Mouse (Mus musculus) left cerebral cortex, postnatal 36 days (tissue): Measurements from ENCODE around the gene Sfxn4. TPM values are rescaled to one million over a fixed set of nuclear protein-coding genes. Genes with fewer than 3 reads are reported as not detected.

ENCODE experiments used
- DNase-seq, 2 experiments: peaks; one replicate each; pipeline ENCODE4 v3.0.0; 2021 to 2022; ENCODE audit warnings: low spot score in 2 of 2, mixed read lengths in 1 of 2
- intact Hi-C: fragments of 180-260 bp; cut with DNase I; formaldehyde crosslinking; loops from one replicate; pipeline ENCODE4 v1.15.1; 2025
- total RNA-seq, 2 experiments: library from RNA; stranded (reverse); gene quantifications; 2 replicates each; pipeline ENCODE4 v1.2.3; 2021

Sfxn4 gene
- total RNA-seq: 10 to 100 TPM; 13.6 to 15.0 TPM

DNA sequence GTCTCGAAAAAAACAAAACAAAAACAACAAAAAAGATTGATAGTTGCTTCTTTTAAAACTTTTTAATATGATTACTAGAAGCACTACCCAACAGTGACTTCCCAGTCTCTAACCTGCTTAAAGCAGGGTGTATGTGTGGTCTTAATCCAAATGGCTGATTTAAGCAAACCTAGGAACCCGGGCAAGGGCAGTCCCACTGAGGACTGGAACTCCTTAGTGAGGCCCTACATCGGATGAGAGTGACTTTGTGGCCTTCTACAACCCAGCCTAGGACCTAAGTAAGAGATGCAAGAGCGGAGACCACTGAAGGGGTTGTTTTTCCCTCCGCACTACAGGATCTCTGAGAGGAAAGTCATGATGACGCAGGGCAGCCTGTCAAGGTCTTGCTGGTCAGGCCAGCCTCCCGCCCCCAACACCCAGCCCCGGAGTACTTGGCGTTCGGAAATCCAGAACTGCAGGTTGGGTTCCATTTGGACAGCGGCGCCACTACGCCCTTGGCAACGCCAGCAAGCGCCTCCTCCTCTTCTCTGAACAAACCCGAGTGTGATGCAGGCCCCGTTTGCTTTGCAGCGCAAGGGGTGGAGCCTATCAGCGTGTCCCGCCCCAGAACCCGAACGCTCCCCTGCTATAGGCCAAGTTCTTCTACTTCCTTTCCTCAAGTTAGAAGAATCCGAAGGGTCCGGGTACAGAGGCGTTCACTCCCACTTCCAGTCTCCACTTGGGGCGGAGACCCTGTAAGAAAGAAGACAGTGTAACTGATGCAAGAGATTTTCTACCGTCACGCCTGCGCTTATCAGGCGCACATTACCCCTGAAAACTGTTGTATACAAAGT is at the start of gene Sfxn4:
Gene Sfxn4, minus strand, starts transcription at position 612 of the 833 bp plus-strand sequence.
- intact Hi-C loops: loop anchor here (10.0 kb wide), 1 partner anchor 364 kb away; the partner anchor contains the start of gene Csf2ra
- DNase-seq: peak; percentile 88 to 91

DNA sequence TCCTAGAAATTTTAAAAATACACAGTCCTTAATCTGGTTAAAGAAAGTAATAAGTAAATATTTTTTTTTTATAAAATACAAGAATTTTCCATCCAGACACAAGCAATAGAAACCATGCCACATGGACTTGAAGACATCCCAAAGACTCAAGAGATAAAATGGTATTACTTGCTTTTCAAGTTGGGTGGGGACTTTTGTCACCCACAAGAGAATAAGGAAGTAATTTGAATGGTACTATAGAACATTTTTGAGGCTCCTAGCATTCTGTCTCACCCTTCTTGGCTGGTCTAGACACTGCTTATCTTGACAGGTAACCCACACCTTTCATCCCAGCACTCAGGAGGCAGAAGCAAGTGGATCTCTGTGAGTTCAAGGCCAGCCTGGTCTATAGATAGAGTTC is 49.0 kb upstream of the Sfxn4 start:
- intact Hi-C loops: no loop called here
- DNase-seq: no peak

DNA sequence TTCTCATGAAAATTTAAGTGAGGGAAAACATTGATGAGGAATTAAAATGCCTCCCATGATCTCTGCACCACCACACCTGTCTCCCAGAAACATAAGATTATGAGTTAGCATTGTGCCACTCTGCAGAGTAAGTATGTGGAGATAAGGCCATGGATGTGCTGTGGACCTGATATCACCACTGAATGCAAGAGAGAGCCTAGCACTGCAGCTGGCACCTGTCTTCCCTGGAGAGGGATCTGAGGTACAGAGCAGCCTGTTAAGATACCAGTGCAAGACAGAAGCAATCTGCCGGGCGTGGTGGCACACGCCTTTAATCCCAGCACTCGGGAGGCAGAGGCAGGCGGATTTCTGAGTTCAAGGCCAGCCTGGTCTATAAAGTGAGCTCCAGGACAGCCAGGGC is 44.2 kb upstream of the Sfxn4 start:
- no peak for DNase-seq
- intact Hi-C loops: no loop called here

DNA sequence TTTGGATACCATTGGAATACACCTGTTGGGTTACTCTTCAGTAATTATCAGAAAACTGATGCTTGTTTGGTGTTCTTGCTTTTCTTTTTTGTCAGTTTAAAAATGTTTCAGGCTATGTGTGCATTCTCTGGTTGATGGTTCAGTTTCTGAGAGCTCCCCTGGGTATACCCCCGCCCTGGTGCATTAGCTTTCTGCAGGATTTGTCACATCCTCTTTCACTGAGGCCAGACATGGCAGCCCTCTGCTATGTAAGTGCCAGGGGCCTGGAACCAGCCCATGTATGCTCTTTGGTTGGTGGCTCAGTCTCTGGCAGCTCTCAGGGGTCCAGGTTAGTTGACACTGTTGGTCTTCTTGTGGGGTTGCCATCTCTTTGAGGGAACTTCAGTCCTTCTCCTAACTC is 42.7 kb upstream of the Sfxn4 start:
- intact Hi-C loops: no loop called here
- DNase-seq: no peak

DNA sequence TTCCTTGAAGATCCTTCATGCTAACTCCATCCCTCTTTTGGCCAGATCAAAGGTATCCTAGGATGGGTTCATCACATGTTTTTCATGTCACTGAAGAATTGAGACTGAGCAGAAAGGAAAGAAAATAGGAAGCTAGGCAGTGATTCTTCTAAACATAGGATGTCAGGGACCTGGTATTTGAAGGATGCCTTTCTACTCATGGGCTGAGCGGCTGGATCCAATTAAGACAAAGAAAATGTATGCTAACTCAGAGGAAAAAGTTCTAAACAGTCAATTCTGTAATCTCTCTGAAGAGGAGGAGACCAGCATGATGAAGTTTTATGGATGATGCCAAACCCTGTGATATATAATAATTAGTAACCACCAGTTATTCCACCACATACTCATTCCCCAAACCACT is 41.9 kb upstream of the Sfxn4 start:
- intact Hi-C loops: no loop called here
- DNase-seq: no peak

DNA sequence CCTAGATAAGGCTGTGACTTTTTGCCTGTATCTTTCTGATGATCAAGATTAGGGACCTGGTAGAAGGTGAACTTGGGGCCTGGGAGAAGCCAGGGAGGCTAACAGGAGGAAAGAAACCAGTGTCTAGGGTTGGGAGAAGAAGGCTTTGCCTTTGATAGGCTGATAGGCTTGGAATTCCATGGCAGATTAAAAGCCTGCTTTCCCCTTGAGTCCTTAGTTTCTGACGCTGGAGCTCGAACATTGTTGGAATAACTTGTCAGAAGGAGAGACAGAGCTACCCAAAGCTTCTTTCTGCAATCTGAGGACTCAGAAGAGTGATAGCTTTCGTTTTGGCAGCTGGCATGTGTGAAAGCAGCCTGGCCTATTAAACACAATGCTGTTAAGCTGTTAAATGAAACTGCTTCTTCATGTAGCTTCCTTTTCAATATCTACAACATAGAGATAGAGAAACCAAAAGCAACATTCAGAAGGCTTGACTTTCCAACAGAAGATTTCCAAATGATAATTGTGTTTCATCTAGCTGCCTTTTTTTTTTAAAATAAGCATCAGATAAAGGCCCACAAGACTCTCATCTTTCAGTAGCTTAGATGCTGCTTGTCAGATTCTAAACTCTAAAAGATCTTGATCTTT is 34.1 kb upstream of the Sfxn4 start:
- DNase-seq: no peak
- intact Hi-C loops: no loop called here

DNA sequence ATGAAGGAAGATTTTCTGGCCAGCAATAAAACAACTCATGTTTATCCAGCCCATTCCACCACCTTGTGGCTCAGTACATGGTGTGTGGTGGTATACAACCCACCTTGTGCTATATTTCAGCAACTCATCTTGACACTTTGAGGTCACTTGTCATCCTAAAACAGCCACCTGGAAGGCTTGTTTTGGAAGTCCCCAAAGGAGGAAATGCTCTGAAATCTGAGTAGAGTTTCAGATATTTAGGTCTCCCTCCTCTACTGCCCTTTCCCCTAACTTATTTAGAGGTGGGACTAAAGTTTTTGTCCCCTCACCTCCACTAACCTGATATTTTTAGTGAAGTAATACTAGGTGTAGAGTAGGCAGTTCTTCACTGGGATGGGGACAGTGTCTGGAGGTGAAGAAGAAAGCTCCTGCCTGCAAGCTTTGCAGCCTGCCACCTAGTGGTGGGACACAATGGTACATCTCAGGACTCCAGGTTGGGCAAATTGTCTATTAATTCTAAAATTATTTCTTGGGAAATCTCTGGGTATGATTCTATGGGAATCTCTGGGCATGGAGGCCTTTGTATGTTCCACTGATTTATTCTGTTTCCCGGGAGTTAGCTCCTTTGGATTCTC is 30.8 kb upstream of the Sfxn4 start:
- peak; percentile 27 to 33 for DNase-seq
- intact Hi-C loops: no loop called here

DNA sequence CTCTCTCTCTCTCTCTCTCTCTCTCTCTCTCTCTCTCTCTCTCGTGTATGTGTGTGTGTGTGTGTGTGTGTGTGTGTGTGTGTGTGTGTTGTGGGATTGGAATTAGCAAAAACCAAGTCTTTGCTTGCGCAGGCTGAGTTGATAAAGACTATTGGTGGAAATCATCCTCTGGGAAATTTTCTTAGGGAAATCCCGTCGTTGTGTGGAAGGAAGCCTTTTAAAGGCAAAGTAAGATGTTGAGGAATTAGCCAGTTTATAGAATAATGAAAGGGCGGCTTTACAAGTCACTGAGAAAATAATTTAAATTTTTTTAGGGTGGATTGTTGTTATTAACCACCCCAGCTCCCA is 29.8 kb upstream of the Sfxn4 start:
- no peak for DNase-seq
- intact Hi-C loops: no loop called here

DNA sequence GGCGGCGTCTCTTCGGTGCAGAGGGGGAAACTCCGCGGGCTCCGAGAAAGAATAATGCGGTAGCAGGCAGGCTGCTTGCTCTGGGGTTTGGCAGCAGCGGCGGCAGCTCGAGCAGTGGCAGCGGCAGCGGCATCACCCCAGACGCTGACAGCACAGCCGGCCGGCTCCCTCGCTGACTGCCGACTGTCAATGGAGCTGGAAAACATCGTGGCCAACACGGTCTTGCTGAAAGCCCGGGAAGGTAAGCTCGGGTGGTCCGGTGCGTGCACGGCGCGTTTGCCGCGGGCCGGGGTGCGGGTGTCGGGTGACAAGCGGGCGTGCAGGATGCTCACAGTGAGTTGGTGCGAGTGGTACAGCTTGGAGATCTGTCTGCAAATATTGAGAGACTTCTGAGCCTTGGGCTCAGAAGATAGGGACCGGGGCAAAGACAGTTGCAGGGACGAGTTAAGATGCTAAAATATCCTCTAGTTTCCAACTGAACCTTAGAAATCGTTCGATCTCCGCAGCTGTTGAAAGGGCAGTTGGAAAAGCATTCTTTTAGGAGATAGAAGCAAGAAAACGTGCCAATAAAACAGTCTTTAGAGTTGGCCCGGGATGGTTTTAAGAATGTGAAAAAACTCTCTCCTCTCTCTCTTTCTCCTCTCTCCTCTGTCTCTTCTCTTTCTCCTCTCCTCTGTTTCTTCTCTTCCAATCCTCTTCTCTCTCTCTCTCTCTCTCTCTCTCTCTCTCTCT is 29.3 kb upstream of the Sfxn4 start:
- intact Hi-C loops: no loop called here
- DNase-seq: peak in 1 of 2 experiments; percentile 68

DNA sequence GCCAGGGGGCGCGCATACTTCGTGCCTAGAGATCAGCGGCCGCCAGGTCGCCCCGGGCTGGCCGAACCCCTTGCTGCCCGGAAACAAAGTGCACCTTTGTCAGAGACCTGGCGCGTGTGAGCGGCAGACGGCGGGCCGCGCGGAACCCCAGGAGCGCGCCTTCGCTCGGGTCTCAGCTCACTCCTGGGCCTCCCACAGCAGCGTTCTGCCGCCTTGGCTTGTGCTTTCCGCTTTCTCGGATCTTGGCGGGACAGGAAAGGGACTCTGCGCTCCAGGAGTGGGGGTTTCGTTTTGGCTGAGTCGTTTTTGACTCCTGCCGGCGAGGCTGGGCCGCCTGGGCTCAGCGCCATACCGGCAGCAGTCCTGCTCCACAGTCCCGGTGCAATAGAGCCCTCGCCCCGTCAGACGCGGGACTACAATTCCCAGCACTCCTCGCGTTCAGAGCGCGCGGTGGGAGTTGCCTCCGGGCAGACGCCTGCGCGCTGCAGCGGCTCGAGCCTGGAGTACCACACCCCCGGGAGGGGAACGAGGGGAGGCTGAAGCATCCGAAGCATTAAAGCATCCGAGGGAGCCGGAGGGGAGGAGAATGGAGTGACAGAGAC is 28.5 kb upstream of the Sfxn4 start, which contains the start of gene Grk5:
Gene Grk5, plus strand, starts transcription at position 36 of the 602 bp plus-strand sequence.
- intact Hi-C loops: loop anchor here (2.0 kb wide), 1 partner anchor 195 kb away; no protein-coding TSS in a partner anchor
- peak; percentile 90 to 93 for DNase-seq

DNA sequence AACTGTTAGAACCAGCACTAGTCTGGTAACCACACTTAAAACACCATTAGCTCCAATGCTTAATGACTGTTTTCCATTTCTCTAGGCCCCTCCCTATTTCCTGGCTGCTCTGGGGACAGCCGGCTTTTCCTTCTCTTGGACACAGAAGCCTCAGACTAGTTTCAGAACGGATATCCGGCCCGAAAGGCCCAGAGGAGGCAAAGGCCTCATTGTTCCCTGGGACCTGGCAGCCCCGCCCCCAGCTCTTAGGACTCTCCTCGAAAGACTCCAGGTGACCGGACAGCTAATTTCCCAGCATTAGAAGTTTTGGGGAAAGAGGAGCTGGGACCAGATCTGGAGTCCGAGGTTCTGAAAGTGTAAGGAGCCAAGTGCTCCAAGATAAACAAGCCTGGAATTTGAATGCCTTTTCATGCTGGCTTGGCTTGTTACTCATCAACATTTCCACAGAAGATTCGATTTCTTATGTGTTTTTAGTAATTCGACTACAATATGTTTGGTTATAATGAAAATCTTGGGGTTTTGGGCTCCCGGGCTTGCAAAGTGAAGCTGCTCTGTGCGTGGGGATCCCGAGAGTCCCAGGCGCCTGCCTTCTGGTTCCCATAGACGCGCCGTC is 27.9 kb upstream of the Sfxn4 start:
- DNase-seq: peak in 1 of 2 experiments; percentile 27
- intact Hi-C loops: loop anchor here (2.0 kb wide), 1 partner anchor 196 kb away; no protein-coding TSS in a partner anchor

DNA sequence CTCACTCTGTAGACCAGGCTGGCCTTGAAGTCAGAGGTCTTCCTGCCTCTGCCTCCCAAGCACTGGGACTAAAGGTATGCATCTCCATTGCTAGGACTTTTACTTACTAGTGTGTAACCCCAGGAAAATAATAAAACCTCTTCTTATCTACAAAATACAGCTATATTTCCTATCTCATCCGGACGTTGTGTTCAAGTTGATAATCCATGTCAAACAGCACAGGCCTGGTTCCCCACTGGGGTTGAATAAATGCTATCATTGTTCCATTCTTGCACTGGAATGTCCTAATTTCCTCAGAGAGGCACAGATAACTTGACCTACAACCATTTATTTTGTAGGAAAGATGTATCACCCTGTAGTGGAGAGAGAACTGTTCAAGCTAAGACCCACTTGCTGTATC is 26.4 kb upstream of the Sfxn4 start:
- intact Hi-C loops: loop anchor here (2.0 kb wide), 1 partner anchor 197 kb away; no protein-coding TSS in a partner anchor
- no peak for DNase-seq

DNA sequence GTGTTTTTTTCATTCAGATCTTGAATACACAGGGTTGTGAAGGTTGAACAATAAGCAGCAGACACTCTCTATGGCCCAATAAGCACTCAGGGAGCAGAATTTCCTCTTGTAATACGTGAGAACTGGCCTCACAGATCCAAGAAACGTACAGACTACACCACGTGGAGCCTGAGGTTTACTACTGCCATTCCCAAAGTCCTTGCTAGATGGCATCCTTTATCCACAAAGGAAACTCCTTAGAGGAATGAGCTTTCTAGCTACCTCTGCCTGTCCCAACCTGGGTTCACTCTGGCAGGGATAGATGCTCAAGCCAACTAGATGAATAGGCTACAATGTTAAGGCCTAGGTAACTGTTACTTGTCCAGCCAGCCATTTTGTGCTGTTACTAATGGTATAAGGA is 21.9 kb upstream of the Sfxn4 start:
- DNase-seq: peak; percentile 15 to 25
- intact Hi-C loops: no loop called here

DNA sequence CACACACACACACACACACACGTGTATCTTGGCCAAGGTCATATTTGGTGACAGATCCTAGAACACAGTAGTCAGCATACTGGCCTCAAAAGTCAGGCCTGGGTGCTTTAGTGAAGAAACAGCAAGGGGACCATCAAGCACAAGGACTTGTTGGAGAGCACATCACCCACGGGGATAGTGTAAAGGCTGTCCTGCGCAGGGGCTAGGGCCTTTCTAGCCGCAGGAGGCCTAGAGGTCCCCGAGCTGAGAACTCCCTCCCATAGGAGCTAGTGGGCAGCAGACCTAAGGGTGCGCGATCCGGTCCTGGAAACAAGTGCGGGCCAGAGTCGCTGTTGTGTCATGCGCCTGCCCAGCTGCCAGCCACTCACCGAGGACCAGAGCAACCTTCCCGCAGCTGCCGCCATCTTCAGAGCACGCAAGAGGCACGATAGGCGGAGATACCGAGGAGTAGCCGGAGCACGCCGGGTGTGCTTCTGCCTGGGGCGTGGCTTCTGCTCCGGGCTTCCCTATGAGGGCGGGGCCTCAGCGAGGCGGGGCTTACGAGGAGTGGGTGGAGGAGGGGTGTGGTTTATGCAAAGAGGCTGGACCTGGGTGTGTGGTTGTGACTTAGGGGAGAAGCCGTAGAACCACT is 12.9 kb upstream of the Sfxn4 start, which contains the start of gene Prdx3:
Gene Prdx3, minus strand, starts transcription at position 493 of the 631 bp plus-strand sequence.
- peak; percentile 89 to 91 for DNase-seq
- intact Hi-C loops: no loop called here

DNA sequence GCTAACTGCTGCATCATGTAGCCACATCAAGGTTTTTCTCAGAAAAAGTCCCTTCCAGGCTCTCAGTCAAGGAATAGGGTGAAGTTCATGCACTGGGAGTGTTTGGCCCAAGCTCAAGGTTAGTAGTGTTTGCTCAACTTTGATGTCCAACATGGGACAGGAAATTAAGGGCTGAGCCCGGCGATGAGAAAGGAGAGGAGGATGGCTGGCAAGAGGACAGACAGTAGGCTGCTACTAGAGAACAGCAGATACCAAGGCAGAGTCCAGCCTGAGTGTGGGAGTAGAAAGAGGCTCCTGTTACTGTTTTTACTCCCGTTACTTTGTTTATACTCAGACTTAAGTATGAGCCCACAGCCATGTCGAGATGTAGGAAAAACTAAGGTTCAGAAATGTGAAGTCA is 12.2 kb upstream of the Sfxn4 start:
- intact Hi-C loops: no loop called here
- DNase-seq: peak; percentile 9 to 15

DNA sequence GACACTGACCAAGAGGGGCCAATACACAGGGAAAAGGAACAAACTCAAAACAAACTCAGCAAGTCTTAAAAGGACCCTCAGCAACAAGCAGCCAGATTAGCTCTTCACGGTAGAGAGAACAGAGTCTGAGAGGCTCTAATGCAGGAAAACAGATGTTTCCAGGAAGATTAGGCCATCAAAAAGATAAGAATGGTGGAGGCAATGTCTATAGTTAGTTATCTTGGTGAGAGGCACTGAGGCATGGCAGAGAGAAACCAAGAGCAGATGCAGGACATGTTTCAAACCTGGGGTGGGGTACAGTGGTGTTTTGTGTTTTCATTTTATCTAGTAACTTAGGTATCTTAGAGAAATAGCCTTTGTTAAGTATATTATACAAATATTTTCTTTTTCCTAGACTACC is 11.0 kb upstream of the Sfxn4 start:
- intact Hi-C loops: no loop called here
- no peak for DNase-seq

DNA sequence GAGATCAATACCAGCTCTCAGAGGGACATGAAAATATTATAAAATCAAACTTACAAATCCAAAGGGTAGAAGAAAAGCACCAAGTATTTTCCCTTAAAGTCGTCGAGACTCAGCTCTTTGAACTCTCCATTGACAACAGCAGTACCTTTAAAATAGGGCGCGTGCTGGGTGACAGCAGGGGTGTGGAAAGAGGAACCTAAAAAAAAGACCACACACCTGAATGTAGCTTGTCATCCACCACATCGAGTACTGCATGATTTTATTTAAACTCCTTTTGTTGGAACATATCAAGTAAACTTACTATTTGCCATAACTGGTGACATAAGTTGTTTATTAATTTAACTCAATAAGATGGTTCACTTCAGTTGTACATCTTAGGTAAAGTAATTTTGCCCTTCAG is 10.1 kb upstream of the Sfxn4 start:
- intact Hi-C loops: no loop called here
- no peak for DNase-seq

DNA sequence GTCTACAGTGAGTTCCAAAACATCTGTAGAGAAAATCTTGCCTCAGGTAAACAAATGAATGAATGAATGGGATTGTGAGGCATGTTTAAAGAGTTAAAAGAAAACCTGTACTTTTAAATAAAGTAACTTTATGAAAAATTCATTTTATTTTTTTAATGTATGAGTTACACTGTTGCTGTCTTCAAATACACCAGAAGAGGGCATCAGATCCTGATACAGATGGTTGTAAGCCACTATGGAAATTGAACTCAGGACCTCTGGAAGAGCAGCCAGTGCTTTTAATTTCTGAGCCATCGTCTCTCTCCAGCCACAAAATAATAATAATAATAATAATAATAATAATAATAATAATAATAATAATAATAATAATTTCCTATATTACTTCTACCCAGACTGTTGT is 9.2 kb upstream of the Sfxn4 start:
- DNase-seq: no peak
- intact Hi-C loops: no loop called here
